Mouse (Mus musculus) ES-Bruce4 (cell line): ENCODE data around the gene Cfap70. TPM values are rescaled to one million over a fixed set of nuclear protein-coding genes. Genes with fewer than 3 reads are reported as not detected.

Experiments
- H3K27ac ChIP-seq: 2 replicates; pipeline ENCODE4 v1.5.1; 2012; ENCODE audit warnings: low read length, inconsistent platforms; ENCODE audit not compliant: insufficient read depth
- H3K27me3 ChIP-seq: 2 replicates; pipeline ENCODE4 v1.6.1; 2012; ENCODE audit warnings: mild to moderate bottlenecking, low read length, inconsistent platforms; ENCODE audit not compliant: control insufficient read depth, poor library complexity, insufficient read depth, severe bottlenecking
- H3K36me3 ChIP-seq: 2 replicates; pipeline ENCODE4 v1.6.1; 2012; ENCODE audit warnings: inconsistent platforms, mild to moderate bottlenecking, low read length, moderate library complexity; ENCODE audit not compliant: control insufficient read depth, poor library complexity, insufficient read depth, severe bottlenecking
- H3K4me1 ChIP-seq: one replicate; pipeline ENCODE4 v1.8.1; 2011; ENCODE audit warnings: low read length; ENCODE audit not compliant: control insufficient read depth, insufficient read depth
- H3K4me3 ChIP-seq: 2 replicates; pipeline ENCODE4 v1.5.1; 2011; ENCODE audit warnings: low read depth, mild to moderate bottlenecking, low read length
- H3K9ac ChIP-seq: 2 replicates; pipeline ENCODE4 v1.6.1; 2012; ENCODE audit warnings: low read depth, mild to moderate bottlenecking, inconsistent platforms; ENCODE audit not compliant: poor library complexity, severe bottlenecking
- H3K9me3 ChIP-seq: replicated peaks from 2 replicates; pipeline ENCODE4 v1.6.1; 2012; ENCODE audit warnings: mild to moderate bottlenecking, low read length, inconsistent platforms; ENCODE audit not compliant: control insufficient read depth, poor library complexity, insufficient read depth, severe bottlenecking
- CTCF ChIP-seq: IDR thresholded peaks from one replicate; pipeline ENCODE4 v1.8.1; 2011; ENCODE audit warnings: low read depth, low read length
- EP300 ChIP-seq: IDR thresholded peaks from 2 replicates; pipeline ENCODE4 v1.6.1; 2011; ENCODE audit warnings: low read depth, low read length; ENCODE audit not compliant: insufficient read depth
- POLR2A ChIP-seq: IDR thresholded peaks from one replicate; pipeline ENCODE4 v1.8.1; 2011; ENCODE audit warnings: low read length; ENCODE audit not compliant: insufficient read depth
- polyA plus RNA-seq: library from polyadenylated mRNA; stranded (reverse); fragments of >200 nt; gene quantifications from 2 replicates; pipeline ENCODE4 v1.2.4, GENCODE M21; 2011; ENCODE audit warnings: low read depth; ENCODE audit not compliant: missing spikeins, insufficient read depth, insufficient read length

The Cfap70 gene
- polyA plus RNA-seq, 1 experiment: 2.1 TPM

- H3K27me3 ChIP-seq: no peaks in the 10 kb centered on the region
- no peak overlapping the region for H3K27ac ChIP-seq
- H3K36me3 ChIP-seq: no peaks in the 10 kb centered on the region
- H3K4me3 ChIP-seq: no peak overlapping the region
- TF ChIP-seq EP300 (no peak), CTCF (no peak), POLR2A (no peak)
- no peak overlapping the region for H3K9ac ChIP-seq
- peaks cover 7% of the 10 kb centered on the region; the same call in 1 of the 2 replicates for H3K9me3 ChIP-seq
- H3K4me1 ChIP-seq: no peaks in the 10 kb centered on the region
Observed at GRCm38 (mm10) chr14:20371854-20372253, 80.2 kb downstream of the Cfap70 start.

DNA sequence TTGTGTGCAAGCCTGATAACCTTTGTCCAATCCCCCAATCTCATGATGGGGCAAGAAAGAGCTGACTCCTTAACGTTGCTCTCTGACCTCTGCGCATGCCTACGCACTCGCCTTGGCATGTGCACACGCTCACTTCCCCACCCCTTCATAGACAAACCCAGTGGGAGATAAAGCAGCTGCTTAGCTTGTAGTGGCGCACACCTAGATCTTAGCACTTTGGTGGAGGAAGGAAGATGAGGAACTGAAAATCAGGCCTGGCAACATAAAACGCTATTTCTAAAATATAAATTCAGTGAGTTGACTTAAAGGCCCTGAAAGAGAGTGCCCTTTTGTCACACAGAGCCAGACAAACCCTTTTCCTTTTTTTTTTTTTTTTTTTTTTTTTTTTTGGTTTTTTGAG is 81.2 kb downstream of the Cfap70 start:
- H3K4me1 ChIP-seq: no peaks in the 10 kb centered on the region
- no peak overlapping the region for H3K9ac ChIP-seq
- H3K4me3 ChIP-seq: no peak overlapping the region
- H3K27ac ChIP-seq: no peak overlapping the region
- peaks cover 7% of the 10 kb centered on the region; the same call in 1 of the 2 replicates for H3K9me3 ChIP-seq
- no peaks in the 10 kb centered on the region for H3K36me3 ChIP-seq
- no peak for TF ChIP-seq POLR2A
- TF ChIP-seq CTCF: no peak
- no peak for TF ChIP-seq EP300
- no peaks in the 10 kb centered on the region for H3K27me3 ChIP-seq

DNA sequence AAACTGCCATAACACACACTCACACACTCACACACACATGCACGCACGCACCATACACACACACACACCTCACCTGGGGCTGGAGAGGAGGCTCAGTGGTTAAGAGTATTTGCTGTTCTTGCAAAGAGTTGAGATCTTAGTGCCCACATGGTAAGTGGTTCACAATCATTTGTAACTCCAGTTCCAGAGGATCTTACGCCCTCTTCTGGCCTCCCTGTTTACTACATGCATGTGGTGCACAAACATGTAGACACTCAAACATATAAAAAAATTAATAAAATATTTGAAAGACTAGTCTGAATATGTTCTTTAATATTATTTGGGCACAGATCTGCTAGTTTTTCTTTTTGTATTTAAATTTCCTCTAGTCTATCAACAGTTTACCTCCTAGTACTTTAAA is 83.8 kb downstream of the Cfap70 start:
- no peaks in the 10 kb centered on the region for H3K4me1 ChIP-seq
- H3K36me3 ChIP-seq: 0 out of 2 replicates have a peak, but pooled peaks cover 3% of the 10 kb centered on the region
- no peaks in the 10 kb centered on the region for H3K27me3 ChIP-seq
- no peak overlapping the region for H3K9ac ChIP-seq
- TF ChIP-seq CTCF (peak; percentile 12), EP300 (no peak), POLR2A (no peak)
- no peaks in the 10 kb centered on the region for H3K9me3 ChIP-seq
- H3K4me3 ChIP-seq: no peak overlapping the region
- H3K27ac ChIP-seq: no peak overlapping the region

DNA sequence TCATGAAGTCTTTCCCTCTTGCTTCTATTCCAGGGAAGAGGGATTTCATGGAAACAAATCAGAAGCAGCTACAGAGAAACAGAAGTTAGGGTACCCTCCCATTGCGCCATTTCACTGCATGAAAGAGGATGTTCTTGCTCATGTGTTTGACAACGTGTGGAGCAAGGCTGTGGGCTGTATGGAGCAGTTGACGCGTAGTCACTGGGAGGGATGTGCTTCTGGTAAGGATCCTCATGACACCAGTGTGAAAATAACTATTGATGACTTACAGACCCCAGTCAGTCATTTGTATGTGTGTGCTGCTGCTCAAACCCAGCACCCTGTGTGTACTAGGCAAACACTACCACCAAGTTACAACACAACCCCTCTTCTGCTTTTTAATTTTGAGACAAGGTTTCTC is 88.8 kb downstream of the Cfap70 start:
- Histone ChIP-seq H3K9me3 (no peaks in the 10 kb centered on the region), H3K36me3 (peaks cover 6% of the 10 kb centered on the region), H3K4me1 (no peaks in the 10 kb centered on the region), H3K9ac (no peak overlapping the region), H3K4me3 (no peak overlapping the region), H3K27me3 (no peaks in the 10 kb centered on the region), H3K27ac (no peak overlapping the region)
- no peak for TF ChIP-seq POLR2A

DNA sequence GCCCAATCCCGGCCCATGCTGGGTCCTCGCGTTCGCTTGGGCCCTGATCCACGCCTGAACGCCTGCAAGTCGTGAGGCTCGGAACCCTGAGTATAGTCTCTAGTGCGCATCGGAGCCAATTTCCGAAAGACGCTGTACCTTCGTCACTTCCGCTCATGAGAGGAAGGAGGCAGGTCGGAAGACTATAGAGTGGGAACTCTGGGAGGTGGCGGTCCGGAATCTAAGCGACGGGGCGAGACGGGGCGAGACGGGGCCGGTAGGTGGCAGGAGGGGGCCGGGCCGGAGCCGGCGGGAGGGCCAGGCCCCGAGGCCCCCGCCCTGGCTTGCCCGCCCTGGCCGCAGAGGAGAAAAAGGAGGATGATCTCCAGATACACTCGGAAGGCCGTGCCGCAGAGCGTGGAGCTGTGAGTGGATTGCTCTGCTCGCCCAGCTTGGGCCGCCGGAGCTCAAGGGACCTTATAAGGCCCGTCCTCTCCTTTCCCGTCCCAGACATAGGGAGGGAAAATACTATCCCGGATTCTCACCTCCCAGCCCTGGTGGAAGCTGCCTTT is 104.0 kb downstream of the Cfap70 start, which contains the start of the genes Ecd and Fam149b:
TSS of gene Ecd (minus strand) at position 131 of the 551 bp plus-strand sequence.
TSS of gene Fam149b (plus strand) at position 172 of the 551 bp plus-strand sequence.
- H3K9ac ChIP-seq: peak within 1 kb of the TSS; percentile 85
- no peaks in the 10 kb centered on the region for H3K27me3 ChIP-seq
- TF ChIP-seq EP300 (peak; percentile 56; the same call in 1 of the 2 replicates), POLR2A (peak; percentile 16), CTCF (peak; percentile 18)
- H3K36me3 ChIP-seq: peaks cover 13% of the 10 kb centered on the region
- peak within 1 kb of the TSS; percentile 91 for H3K27ac ChIP-seq
- peaks cover 10% of the 10 kb centered on the region for H3K9me3 ChIP-seq
- peaks cover 3% of the 10 kb centered on the region for H3K4me1 ChIP-seq
- H3K4me3 ChIP-seq: peak within 1 kb of the TSS; percentile 99

- Histone ChIP-seq H3K27me3 (no peaks in the 10 kb centered on the region), H3K4me3 (peak overlapping the region; percentile 86), H3K4me1 (no peaks in the 10 kb centered on the region), H3K9ac (peak overlapping the region; percentile 85), H3K27ac (no peak overlapping the region; the same call in 1 of the 2 replicates), H3K9me3 (peaks cover 12% of the 10 kb centered on the region), H3K36me3 (peaks cover 14% of the 10 kb centered on the region)
- TF ChIP-seq EP300: no peak
- TF ChIP-seq CTCF: no peak
- no peak for TF ChIP-seq POLR2A
Observed at GRCm38 (mm10) chr14:20347441-20347990, 104.5 kb downstream of the Cfap70 start.
